Mouse (Mus musculus) MEL (cell line): ENCODE measurements around the gene Atp6v0e. TPM values are rescaled to one million over a fixed set of nuclear protein-coding genes. Genes with fewer than 3 reads are reported as not detected.

ENCODE experiments used
- DNase-seq: peaks from one replicate; pipeline ENCODE4 v3.0.0; 2011; ENCODE audit warnings: low read depth, low spot score
- H3K27ac ChIP-seq: 2 replicates; pipeline ENCODE4 v1.5.1; 2012; ENCODE audit warnings: low read depth, mild to moderate bottlenecking, control low read depth, low read length, moderate library complexity; ENCODE audit not compliant: control insufficient read depth
- H3K27me3 ChIP-seq, 2 experiments: fragments of 150-350 bp in 1 of 2; sonication (generic) in 1 of 2; 2 replicates each; pipeline ENCODE4 v1.6.1; 2012; ENCODE audit warnings: low read length in 2 of 2, mild to moderate bottlenecking in 2 of 2, improper control_type of control experiment in 1 of 2, moderate library complexity in 1 of 2; ENCODE audit not compliant: insufficient read depth in 2 of 2, control insufficient read depth in 1 of 2
- H3K36me3 ChIP-seq, 2 experiments: 2 replicates each; pipeline ENCODE4 v1.6.1; 2012 to 2014; ENCODE audit warnings: low read length in 2 of 2, improper control_type of control experiment in 1 of 2, inconsistent platforms in 1 of 2, mild to moderate bottlenecking in 1 of 2; ENCODE audit not compliant: insufficient read depth in 2 of 2, control insufficient read depth in 1 of 2
- H3K4me1 ChIP-seq, 2 experiments: fragments of 150-350 bp in 1 of 2; sonication (generic) in 1 of 2; 2 replicates each; pipeline ENCODE4 v1.6.1; 2012; ENCODE audit warnings: low read length in 2 of 2, improper control_type of control experiment in 1 of 2, mild to moderate bottlenecking in 1 of 2; ENCODE audit not compliant: insufficient read depth in 2 of 2, control insufficient read depth in 1 of 2
- H3K4me3 ChIP-seq, 2 experiments: fragments of 150-350 bp in 1 of 2; sonication (generic) in 1 of 2; 2 replicates each; pipeline ENCODE4 v1.5.1; 2012; ENCODE audit warnings: low read depth in 2 of 2, low read length in 2 of 2, mild to moderate bottlenecking in 2 of 2, moderate library complexity in 2 of 2, control low read depth in 1 of 2, improper control_type of control experiment in 1 of 2; ENCODE audit not compliant: control insufficient read depth in 1 of 2, insufficient read depth in 1 of 2
- H3K79me2 ChIP-seq: 2 replicates; pipeline ENCODE4 v1.6.1; 2012; ENCODE audit warnings: mild to moderate bottlenecking, low read length, moderate library complexity; ENCODE audit not compliant: control insufficient read depth, poor library complexity, insufficient read depth
- H3K9ac ChIP-seq: 2 replicates; pipeline ENCODE4 v1.6.1; 2012; ENCODE audit warnings: low read depth, mild to moderate bottlenecking, control low read depth, low read length, moderate library complexity; ENCODE audit not compliant: control insufficient read depth, poor library complexity, severe bottlenecking
- H3K9me3 ChIP-seq: fragments of 150-350 bp; sonication (generic); replicated peaks from 2 replicates; pipeline ENCODE4 v1.6.1; 2012; ENCODE audit warnings: mild to moderate bottlenecking, low read length, improper control_type of control experiment, moderate library complexity; ENCODE audit not compliant: insufficient read depth
- CHD1 ChIP-seq: IDR thresholded peaks from 2 replicates; pipeline ENCODE4 v1.6.1; 2012; ENCODE audit warnings: low read depth, mild to moderate bottlenecking, inconsistent platforms, low read length, improper control_type of control experiment
- CTCF ChIP-seq, 3 experiments: IDR thresholded peaks in 2 of 3; conservative IDR thresholded peaks in 1 of 3; 2 replicates each; pipeline ENCODE4 v1.5.1; 2011 to 2012; ENCODE audit warnings: low read length in 3 of 3, low read depth in 2 of 3, mild to moderate bottlenecking in 2 of 3, improper control_type of control experiment in 1 of 3, inconsistent platforms in 1 of 3, mixed read lengths in 1 of 3, moderate library complexity in 1 of 3; ENCODE audit not compliant: control insufficient read depth in 1 of 3, insufficient read depth in 1 of 3, poor library complexity in 1 of 3, severe bottlenecking in 1 of 3
- ELF1 ChIP-seq: IDR thresholded peaks from 2 replicates; pipeline ENCODE4 v1.6.1; 2014; ENCODE audit warnings: low read depth, mild to moderate bottlenecking, inconsistent platforms, low read length, improper control_type of control experiment, moderate library complexity
- EP300 ChIP-seq, 2 experiments: IDR thresholded peaks; 2 replicates each; pipeline ENCODE4 v1.6.1; 2011; ENCODE audit warnings: improper control_type of control experiment in 2 of 2, low read length in 2 of 2, low read depth in 1 of 2, mild to moderate bottlenecking in 1 of 2
- ETS1 ChIP-seq: IDR thresholded peaks from 2 replicates; pipeline ENCODE4 v1.6.1; 2012; ENCODE audit warnings: low read depth, mild to moderate bottlenecking, inconsistent platforms, low read length, improper control_type of control experiment, moderate library complexity
- GATA1 ChIP-seq: IDR thresholded peaks from 2 replicates; pipeline ENCODE4 v1.6.1; 2011; ENCODE audit warnings: low read depth, low read length, improper control_type of control experiment
- HCFC1 ChIP-seq: IDR thresholded peaks from 2 replicates; pipeline ENCODE4 v1.6.1; 2012; ENCODE audit warnings: low read depth, mild to moderate bottlenecking, inconsistent platforms, low read length, improper control_type of control experiment, moderate library complexity
- MAX ChIP-seq: IDR thresholded peaks from 2 replicates; pipeline ENCODE4 v1.6.1; 2011; ENCODE audit warnings: low read length, improper control_type of control experiment
- MXI1 ChIP-seq: IDR thresholded peaks from 2 replicates; pipeline ENCODE4 v1.6.1; 2011; ENCODE audit warnings: mild to moderate bottlenecking, low read depth, low read length, improper control_type of control experiment
- NELFE ChIP-seq: IDR thresholded peaks from 2 replicates; pipeline ENCODE4 v1.6.1; 2011; ENCODE audit warnings: low read depth, low read length, improper control_type of control experiment
- NRF1 ChIP-seq: IDR thresholded peaks from 2 replicates; pipeline ENCODE4 v1.6.1; 2014; ENCODE audit warnings: low read depth, mild to moderate bottlenecking, inconsistent platforms, low read length, improper control_type of control experiment, moderate library complexity; ENCODE audit not compliant: poor library complexity, insufficient read depth, severe bottlenecking
- POLR2A ChIP-seq, 2 experiments: IDR thresholded peaks; 2 replicates each; pipeline ENCODE4 v1.6.1; 2011 to 2012; ENCODE audit warnings: low read length in 2 of 2, mild to moderate bottlenecking in 2 of 2, control low read depth in 1 of 2, improper control_type of control experiment in 1 of 2, low read depth in 1 of 2, moderate library complexity in 1 of 2; ENCODE audit not compliant: control insufficient read depth in 1 of 2, insufficient read depth in 1 of 2, poor library complexity in 1 of 2
- POLR2AphosphoS2 ChIP-seq: IDR thresholded peaks from 2 replicates; pipeline ENCODE4 v1.6.1; 2011; ENCODE audit warnings: low read length, improper control_type of control experiment
- POLR2AphosphoS5 ChIP-seq: IDR thresholded peaks from 2 replicates; pipeline ENCODE4 v1.6.1; 2012; ENCODE audit warnings: low read depth, borderline replicate concordance, mild to moderate bottlenecking, inconsistent platforms, low read length, moderate library complexity, mixed read lengths
- RAD21 ChIP-seq: IDR thresholded peaks from 2 replicates; pipeline ENCODE4 v1.6.1; 2011; ENCODE audit warnings: mild to moderate bottlenecking, low read depth, low read length, improper control_type of control experiment
- RCOR1 ChIP-seq: IDR thresholded peaks from 2 replicates; pipeline ENCODE4 v1.6.1; 2012; ENCODE audit warnings: low read depth, mild to moderate bottlenecking, inconsistent platforms, low read length, improper control_type of control experiment
- SIN3A ChIP-seq: IDR thresholded peaks from 2 replicates; pipeline ENCODE4 v1.6.1; 2012; ENCODE audit warnings: low read length, improper control_type of control experiment, inconsistent platforms
- SMC3 ChIP-seq: IDR thresholded peaks from 2 replicates; pipeline ENCODE4 v1.6.1; 2011; ENCODE audit warnings: low read depth, low read length, improper control_type of control experiment
- TAL1 ChIP-seq: IDR thresholded peaks from 2 replicates; pipeline ENCODE4 v1.6.1; 2012; ENCODE audit warnings: mild to moderate bottlenecking, inconsistent platforms, low read length, moderate library complexity, mixed read lengths
- TBP ChIP-seq: IDR thresholded peaks from 2 replicates; pipeline ENCODE4 v1.8.0; 2011; ENCODE audit warnings: low read depth, low read length, improper control_type of control experiment
- TCF12 ChIP-seq: IDR thresholded peaks from 2 replicates; pipeline ENCODE4 v1.6.1; 2014; ENCODE audit warnings: low read depth, mild to moderate bottlenecking, inconsistent platforms, low read length, improper control_type of control experiment, moderate library complexity
- USF2 ChIP-seq, 2 experiments: IDR thresholded peaks; 2 replicates each; pipeline ENCODE4 v1.6.1; 2011 to 2012; ENCODE audit warnings: improper control_type of control experiment in 2 of 2, low read length in 2 of 2, borderline replicate concordance in 1 of 2, inconsistent platforms in 1 of 2, low read depth in 1 of 2, mild to moderate bottlenecking in 1 of 2; ENCODE audit not compliant: insufficient read depth in 1 of 2
- polyA plus RNA-seq, 2 experiments: library from polyadenylated mRNA; stranded (reverse) in 1 of 2; unstranded in 1 of 2; fragments of >175 nt in 1 of 2; fragments of >200 nt in 1 of 2; gene quantifications; 2 replicates each; pipeline versions ENCODE4 v1.2.1 to v1.2.4; 2012; ENCODE audit warnings: low replicate concordance in 2 of 2, low read depth in 1 of 2; ENCODE audit not compliant: insufficient read length in 2 of 2, insufficient read depth in 1 of 2, missing spikeins in 1 of 2
- total RNA-seq: library from RNA; depleted of rRNA; stranded (reverse); fragments of 300-350 nt; gene quantifications from 2 replicates; pipeline ENCODE4 v1.2.3, GENCODE M21; 2012

The Atp6v0e gene
- total and polyA plus RNA-seq, 3 experiments, result 173 to 200 TPM; not detected in 1

DNA sequence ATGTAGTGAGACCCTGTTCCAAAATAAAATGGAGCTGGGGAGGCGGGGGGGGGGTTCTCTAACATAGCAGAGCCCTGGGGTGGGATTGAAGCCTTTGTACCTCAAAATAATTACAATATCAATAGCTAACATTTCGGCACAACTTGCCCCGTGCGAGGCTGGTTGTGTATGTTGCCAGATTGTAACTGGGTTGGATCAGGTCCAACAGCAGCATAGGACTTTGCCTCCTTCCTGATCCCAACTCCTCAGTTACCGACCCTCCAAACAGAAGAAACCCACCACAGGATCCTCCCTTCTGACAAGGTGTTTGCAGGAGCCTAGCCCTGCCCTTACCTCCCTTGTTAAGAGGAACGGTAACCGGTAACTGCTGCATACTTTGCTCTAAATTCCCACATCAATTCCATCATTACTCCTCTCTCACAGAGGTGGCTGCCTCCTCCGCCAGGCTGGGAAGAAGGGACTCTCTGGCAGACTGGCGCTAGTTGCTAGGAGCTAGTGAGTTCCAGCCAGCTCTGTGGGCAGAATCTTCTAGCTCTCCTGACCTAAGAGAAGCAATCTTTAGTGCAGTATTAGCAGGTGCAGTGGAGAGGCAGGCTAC lies 46.1 kb downstream of the Atp6v0e start (continued):
- TF ChIP-seq POLR2AphosphoS2 (no peak), NRF1 (no peak)
- TF ChIP-seq, all 39 proteins: peak for 0

DNA sequence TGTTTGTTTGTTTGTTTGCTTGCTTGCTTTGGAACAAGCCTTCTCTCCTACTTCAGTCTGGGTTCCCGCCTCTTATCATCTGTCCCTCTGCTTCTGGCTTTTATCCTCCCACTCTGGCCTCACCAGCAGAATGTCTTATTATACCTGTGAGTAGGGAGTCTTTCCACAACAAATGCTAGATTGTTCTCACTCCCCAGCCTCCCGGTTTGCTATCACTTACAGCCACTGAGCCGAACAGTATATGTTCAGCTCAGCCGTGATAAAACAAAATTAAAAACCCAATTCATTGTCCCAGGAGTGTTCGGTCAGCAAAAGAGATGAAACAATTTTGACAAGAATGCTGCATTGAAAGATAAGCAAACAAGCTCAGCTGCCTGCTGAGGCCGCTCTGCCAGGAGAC lies 47.0 kb downstream of the Atp6v0e start:
- peak; percentile 40 for TF ChIP-seq TCF12
- peak; percentile 63; the same call in 1 of the 2 replicates for TF ChIP-seq TBP
- no peak for TF ChIP-seq HCFC1
- no peak for TF ChIP-seq ELF1
- no peak for TF ChIP-seq POLR2A (IDR thresholded peaks at IDR 0.05; ENCODE audit: control insufficient read depth in 1 of 2, insufficient read depth in 1 of 2, low read depth in 1 of 2, low read length in 2 of 2, poor library complexity in 1 of 2)
- TF ChIP-seq MXI1, result 0 out of 2 replicates have a peak, but pooled peaks have one; percentile 20
- peak; percentile 68 for TF ChIP-seq ETS1
- no peak for TF ChIP-seq NELFE
- TF ChIP-seq RAD21, result no peak
- no peak for TF ChIP-seq CTCF (IDR thresholded peaks at IDR 0.05 in 2 of 3, conservative IDR thresholded peaks at IDR 0.05 in 1 of 3; ENCODE audit: control insufficient read depth in 1 of 3, insufficient read depth in 1 of 3, low read depth in 2 of 3, low read length in 3 of 3, poor library complexity in 1 of 3, severe bottlenecking in 1 of 3)
- no peak for TF ChIP-seq USF2 (IDR thresholded peaks at IDR 0.05; ENCODE audit: borderline replicate concordance in 1 of 2, insufficient read depth in 1 of 2, low read depth in 1 of 2, low read length in 2 of 2)
- TF ChIP-seq CHD1, result 0 out of 2 replicates have a peak, but pooled peaks have one; percentile 34
- peak; percentile 70 for TF ChIP-seq GATA1
- no peak for TF ChIP-seq MAX
- no peak for TF ChIP-seq POLR2AphosphoS5
- peak; percentile 41; the same call in 1 of the 2 replicates for TF ChIP-seq SIN3A
- TF ChIP-seq SMC3, result 0 out of 2 replicates have a peak, but pooled peaks have one; percentile 6
- TF ChIP-seq EP300 (IDR thresholded peaks at IDR 0.05; ENCODE audit: low read depth in 1 of 2, low read length in 2 of 2), result peak in 1 of 2 experiments; percentile 40; a peak in 3 of 4 replicates
- peak; percentile 57 for TF ChIP-seq TAL1
- no peak for TF ChIP-seq RCOR1
- H3K4me1 ChIP-seq, result peaks cover 16 to 42% of the 10 kb centered on the region in 2 experiments
- peak overlapping the region; percentile 2 to 48; a peak in 3 of 4 replicates for H3K4me3 ChIP-seq
- H3K79me2 ChIP-seq, result no peaks in the 10 kb centered on the region
- H3K9me3 ChIP-seq, result no peaks in the 10 kb centered on the region
- DNase-seq, result peak; percentile 50
- H3K27me3 ChIP-seq, result no peaks in the 10 kb centered on the region
- H3K36me3 ChIP-seq, result peaks cover 0 to 35% of the 10 kb centered on the region in 2 experiments; a peak in 2 of 4 replicates
- H3K9ac ChIP-seq, result peak overlapping the region; percentile 4
- no peak overlapping the region; the same call in 1 of the 2 replicates for H3K27ac ChIP-seq
